17 mouse cellular contexts compared by ENCODE assay signal in genomic region chr5:38488673-38489615, GRCm38 (mm10). TPM values are rescaled to one million over a fixed set of nuclear protein-coding genes. Genes with fewer than 3 reads are reported as not detected.
DNase-seq lines count a peak whose midpoint lies in the region; ATAC-seq and TF ChIP-seq lines count a peak whose summit lies in the region.
"Had no signal": no experiment of that assay in that cellular context is flagged by ENCODE, and none has a peak within 500 bp of the region (broad histone marks: within the 10 kb centered on the region; RNA-seq: fewer than 3 reads in every experiment).

No protein-coding gene starts in this region.

- no peaks in the 10 kb centered on the region for H3K36me3 ChIP-seq in E14TG2a.4 (ENCODE audit: insufficient read depth, low read length)
- no peaks in the 10 kb centered on the region for H3K36me3 ChIP-seq in liver, embryonic 14.5 days (replicated peaks; ENCODE audit: control insufficient read depth, insufficient read depth, low read depth)
- H3K36me3 ChIP-seq: embryonic facial prominence, embryonic 12.5 days; forebrain, embryonic 12.5 days; midbrain, embryonic 15.5 days; neural tube, embryonic 13.5 days had no signal

- DNase-seq in adrenal gland, postnatal 14 days, result peak; percentile 56
- no peak for DNase-seq in adrenal gland, postnatal 25 days
- DNase-seq in kidney, adult 11 months, result peak; percentile 63
- DNase-seq in kidney, postnatal 10 days, result no peak
- no peak for DNase-seq in liver, embryonic 14.5 days (ENCODE audit: low read depth in 3 of 3, low spot score in 3 of 3)
- no peak for DNase-seq in right cerebral cortex, postnatal 25 days
- DNase-seq in T-cell, adult 2 months (ENCODE audit: low spot score), result no peak
- DNase-seq: adrenal gland, adult 8-10 months; cerebellum, postnatal 36 days; heart, postnatal 36 days; left cerebral cortex, postnatal 4 days; lung, postnatal 36 days had no signal

- H3K27ac ChIP-seq in liver, embryonic 14.5 days, result no peak overlapping the region
- H3K27ac ChIP-seq: embryonic facial prominence, embryonic 12.5 days; forebrain, embryonic 12.5 days; midbrain, embryonic 15.5 days; neural tube, embryonic 13.5 days had no signal

- ATAC-seq in liver, embryonic 14.5 days (ENCODE audit: insufficient read depth), result peak; percentile 19; the same call in 1 of the 2 replicates
- ATAC-seq: midbrain, embryonic 15.5 days had no signal

- peaks cover 7% of the 10 kb centered on the region; the same call in 1 of the 2 replicates for H3K9me3 ChIP-seq in E14TG2a.4 (ENCODE audit: low read length)
- no peaks in the 10 kb centered on the region for H3K9me3 ChIP-seq in liver, embryonic 14.5 days (ENCODE audit: control insufficient read depth, low read length)
- H3K9me3 ChIP-seq: embryonic facial prominence, embryonic 12.5 days; forebrain, embryonic 12.5 days; midbrain, embryonic 15.5 days; neural tube, embryonic 13.5 days had no signal

- TF ChIP-seq EP300 in liver, embryonic 14.5 days (IDR thresholded peaks at IDR 0.05; ENCODE audit: low read depth), result no peak

- no peak for TF ChIP-seq CTCF in E14TG2a.4 (conservative IDR thresholded peaks at IDR 0.05; ENCODE audit: low read length)
- no peak for TF ChIP-seq CTCF in liver, embryonic 14.5 days (IDR thresholded peaks at IDR 0.05; ENCODE audit: low read depth)

- no peaks in the 10 kb centered on the region for H3K27me3 ChIP-seq in E14TG2a.4 (ENCODE audit: insufficient read depth, low read length)
- no peaks in the 10 kb centered on the region for H3K27me3 ChIP-seq in liver, embryonic 14.5 days (ENCODE audit: control insufficient read depth, insufficient read depth, low read length)
- H3K27me3 ChIP-seq: embryonic facial prominence, embryonic 12.5 days; forebrain, embryonic 12.5 days; midbrain, embryonic 15.5 days; neural tube, embryonic 13.5 days had no signal

- WGBS in liver, embryonic 14.5 days (ENCODE audit: insufficient replicate concordance), result 69% methylated on average over 20 of the region's 20 CpGs

- H3K4me2 ChIP-seq in liver, embryonic 14.5 days (ENCODE audit: low read depth), result peak overlapping the region; percentile 34; the same call in 1 of the 2 replicates
- H3K4me2 ChIP-seq: embryonic facial prominence, embryonic 12.5 days; forebrain, embryonic 12.5 days; midbrain, embryonic 15.5 days; neural tube, embryonic 13.5 days had no signal

- H3K4me1 ChIP-seq in E14TG2a.4 (replicated peaks; ENCODE audit: low read depth, low read length), result peaks cover 27% of the 10 kb centered on the region
- peaks cover 5 to 25% of the 10 kb centered on the region in 2 experiments for H3K4me1 ChIP-seq in liver, embryonic 14.5 days (replicated peaks; ENCODE audit: control insufficient read depth in 2 of 2, insufficient read depth in 2 of 2, low read length in 1 of 2)
- H3K4me1 ChIP-seq: forebrain, embryonic 12.5 days; midbrain, embryonic 15.5 days; neural tube, embryonic 13.5 days had no signal

- H3K4me3 ChIP-seq in E14TG2a.4 (replicated peaks; ENCODE audit: low read length), result 0 out of 2 replicates have a peak overlapping the region, but pooled peaks have one; percentile 11
- no peak overlapping the region for H3K4me3 ChIP-seq in liver, embryonic 14.5 days (ENCODE audit: insufficient read depth in 1 of 2, low read depth in 2 of 2, low read length in 2 of 2)
- H3K4me3 ChIP-seq: embryonic facial prominence, embryonic 12.5 days; forebrain, embryonic 12.5 days; midbrain, embryonic 15.5 days; neural tube, embryonic 13.5 days had no signal

- no peak overlapping the region for H3K9ac ChIP-seq in liver, embryonic 14.5 days (replicated peaks)
- H3K9ac ChIP-seq: embryonic facial prominence, embryonic 12.5 days; forebrain, embryonic 12.5 days; midbrain, embryonic 15.5 days; neural tube, embryonic 13.5 days had no signal

RNA-seq across cellular contexts. Expression of gene Slc2a9, which starts 14.0 kb away (rescaled TPM):
- 2.7 and 5.9 TPM in 2 replicates for total RNA-seq in adrenal gland, postnatal 14 days (2021)
- total RNA-seq in adrenal gland, postnatal 25 days (2021), result 2.7 and 2.8 TPM in 2 replicates
- 1.1 and 1.6 TPM in 2 replicates for polyA plus RNA-seq in liver, embryonic 14.5 days (2012; rRNA removed)
- polyA plus RNA-seq in liver, embryonic 14.5 days (2014; fragmentation: Nextera tagmentation; extraction: Ambion mirVana), result 1.8 and 1.9 TPM in 2 replicates

Comparison
In these comparisons a context has a peak if more than half of its experiments do, and no peak if none do; other contexts are left out.
1. DNase-seq: peak in adrenal gland, postnatal 14 days (single experiment) and kidney, adult 11 months (single experiment); none in adrenal gland, postnatal 25 days (single experiment), kidney, postnatal 10 days (single experiment), liver, embryonic 14.5 days (0 of 3), right cerebral cortex, postnatal 25 days (single experiment) and T-cell, adult 2 months (single experiment).